Mouse (Mus musculus): ENCODE data around the gene Dnah6. TPM values are rescaled to one million over a fixed set of nuclear protein-coding genes. Genes with fewer than 3 reads are reported as not detected.

Gene Dnah6
- polyA plus RNA-seq, 1 experiment from 2014 or later = 0.06 TPM

GRCm38 (mm10) chr6:73232152-73232584, 10.7 kb upstream of the Dnah6 start:
- H3K9ac ChIP-seq (replicated peaks; ENCODE audit: low read length) = no peak overlapping the region
- no peaks in the 10 kb centered on the region for H3K27me3 ChIP-seq (ENCODE audit: insufficient read depth, low read length)
- 77% methylated on average over 12 of the region's 12 CpGs for WGBS
- no peak overlapping the region for H3K4me3 ChIP-seq (ENCODE audit: low read length)
- no peak overlapping the region for H3K4me2 ChIP-seq (replicated peaks; ENCODE audit: low read depth, low read length)
- no peaks in the 10 kb centered on the region; the same call in 1 of the 2 replicates for H3K9me3 ChIP-seq (ENCODE audit: low read length)
- H3K4me1 ChIP-seq (ENCODE audit: insufficient read depth, low read length) = peaks cover 4% of the 10 kb centered on the region; the same call in 1 of the 2 replicates
- peak; percentile 68; the same call in 1 of the 2 replicates for ATAC-seq (ENCODE audit: low FRiP score, low TSS enrichment)
- no peaks in the 10 kb centered on the region for H3K36me3 ChIP-seq (ENCODE audit: insufficient read depth, low read length)
- no peak overlapping the region for H3K27ac ChIP-seq (ENCODE audit: low read length)

GRCm38 (mm10) chr6:73228881-73229280, 7.4 kb upstream of the Dnah6 start:
- Histone ChIP-seq H3K27ac (ENCODE audit: low read length) (no peak overlapping the region), H3K4me3 (ENCODE audit: low read length) (no peak overlapping the region), H3K9ac (replicated peaks; ENCODE audit: low read length) (no peak overlapping the region), H3K27me3 (ENCODE audit: insufficient read depth, low read length) (no peaks in the 10 kb centered on the region), H3K9me3 (ENCODE audit: low read length) (no peaks in the 10 kb centered on the region), H3K36me3 (ENCODE audit: insufficient read depth, low read length) (no peaks in the 10 kb centered on the region), H3K4me2 (replicated peaks; ENCODE audit: low read depth, low read length) (no peak overlapping the region), H3K4me1 (ENCODE audit: insufficient read depth, low read length) (peaks cover 4% of the 10 kb centered on the region; the same call in 1 of the 2 replicates)
- WGBS = 70% methylated on average over 3 of the region's 3 CpGs
- ATAC-seq (ENCODE audit: low FRiP score, low TSS enrichment) = no peak

- Histone ChIP-seq H3K9ac (replicated peaks; ENCODE audit: low read length) (no peak overlapping the region), H3K4me3 (ENCODE audit: low read length) (no peak overlapping the region), H3K9me3 (ENCODE audit: low read length) (no peaks in the 10 kb centered on the region), H3K36me3 (ENCODE audit: insufficient read depth, low read length) (no peaks in the 10 kb centered on the region), H3K4me2 (replicated peaks; ENCODE audit: low read depth, low read length) (no peak overlapping the region), H3K27me3 (ENCODE audit: insufficient read depth, low read length) (no peaks in the 10 kb centered on the region), H3K4me1 (ENCODE audit: insufficient read depth, low read length) (peaks cover 4% of the 10 kb centered on the region; the same call in 1 of the 2 replicates), H3K27ac (ENCODE audit: low read length) (no peak overlapping the region)
- 34% methylated on average over 4 of the region's 4 CpGs for WGBS
- no peak for ATAC-seq (ENCODE audit: low FRiP score, low TSS enrichment)
Observed at GRCm38 (mm10) chr6:73228408-73228807, 7.0 kb upstream of the Dnah6 start.

GRCm38 (mm10) chr6:73227376-73228158, 6.1 kb upstream of the Dnah6 start:
- WGBS = 37% methylated on average over 10 of the region's 10 CpGs
- H3K4me3 ChIP-seq (ENCODE audit: low read length) = no peak overlapping the region

GRCm38 (mm10) chr6:73222841-73223526, 1.5 kb upstream of the Dnah6 start:
- Histone ChIP-seq H3K27ac (ENCODE audit: low read length) (peak overlapping the region; percentile 84), H3K27me3 (ENCODE audit: insufficient read depth, low read length) (no peaks in the 10 kb centered on the region), H3K4me1 (ENCODE audit: insufficient read depth, low read length) (peaks cover 14% of the 10 kb centered on the region), H3K36me3 (ENCODE audit: insufficient read depth, low read length) (no peaks in the 10 kb centered on the region), H3K4me3 (ENCODE audit: low read length) (peak overlapping the region; percentile 23), H3K9ac (replicated peaks; ENCODE audit: low read length) (0 out of 2 replicates have a peak overlapping the region, but pooled peaks have one; percentile 26), H3K4me2 (replicated peaks; ENCODE audit: low read depth, low read length) (peak overlapping the region; percentile 45), H3K9me3 (ENCODE audit: low read length) (no peaks in the 10 kb centered on the region)
- WGBS = 1% methylated on average over 8 of the region's 10 CpGs
- ATAC-seq (ENCODE audit: low FRiP score, low TSS enrichment) = peak; percentile 72

More at GRCm38 (mm10) chr6:73227376-73228158, 6.1 kb upstream of the Dnah6 start:
- no peaks in the 10 kb centered on the region for H3K36me3 ChIP-seq (ENCODE audit: insufficient read depth, low read length)
- ATAC-seq (ENCODE audit: low FRiP score, low TSS enrichment) = no peak
- no peaks in the 10 kb centered on the region for H3K27me3 ChIP-seq (ENCODE audit: insufficient read depth, low read length)
- H3K9ac ChIP-seq (replicated peaks; ENCODE audit: low read length) = no peak overlapping the region
- no peak overlapping the region for H3K27ac ChIP-seq (ENCODE audit: low read length)
- peaks cover 11% of the 10 kb centered on the region for H3K4me1 ChIP-seq (ENCODE audit: insufficient read depth, low read length)
- H3K4me2 ChIP-seq (replicated peaks; ENCODE audit: low read depth, low read length) = no peak overlapping the region
- no peaks in the 10 kb centered on the region for H3K9me3 ChIP-seq (ENCODE audit: low read length)

- Histone ChIP-seq H3K4me2 (replicated peaks; ENCODE audit: low read depth, low read length) (peak overlapping the region; percentile 57), H3K9ac (replicated peaks; ENCODE audit: low read length) (peak overlapping the region; percentile 29), H3K36me3 (ENCODE audit: insufficient read depth, low read length) (no peaks in the 10 kb centered on the region), H3K27ac (ENCODE audit: low read length) (peak overlapping the region; percentile 73), H3K9me3 (ENCODE audit: low read length) (no peaks in the 10 kb centered on the region), H3K4me3 (ENCODE audit: low read length) (peak overlapping the region; percentile 33), H3K4me1 (ENCODE audit: insufficient read depth, low read length) (peaks cover 14% of the 10 kb centered on the region), H3K27me3 (ENCODE audit: insufficient read depth, low read length) (no peaks in the 10 kb centered on the region)
- WGBS = 20% methylated on average over 23 of the region's 23 CpGs
- ATAC-seq (ENCODE audit: low FRiP score, low TSS enrichment) = peak; percentile 62
Observed at GRCm38 (mm10) chr6:73221958-73222735, 696 bp upstream of the Dnah6 start.

- H3K9me3 ChIP-seq (ENCODE audit: low read length) = no peaks in the 10 kb centered on the region
- no peaks in the 10 kb centered on the region for H3K4me1 ChIP-seq (ENCODE audit: insufficient read depth, low read length)
- no peak overlapping the region for H3K9ac ChIP-seq (replicated peaks; ENCODE audit: low read length)
- no peaks in the 10 kb centered on the region for H3K36me3 ChIP-seq (ENCODE audit: insufficient read depth, low read length)
- H3K27ac ChIP-seq (ENCODE audit: low read length) = no peak overlapping the region
- no peak for ATAC-seq (ENCODE audit: low FRiP score, low TSS enrichment)
- H3K4me2 ChIP-seq (replicated peaks; ENCODE audit: low read depth, low read length) = no peak overlapping the region
- no peaks in the 10 kb centered on the region for H3K27me3 ChIP-seq (ENCODE audit: insufficient read depth, low read length)
- no peak overlapping the region for H3K4me3 ChIP-seq (ENCODE audit: low read length)
Observed at GRCm38 (mm10) chr6:73211602-73212001, 9.8 kb downstream of the Dnah6 start.

- H3K27ac ChIP-seq (ENCODE audit: low read length) = no peak overlapping the region
- H3K4me2 ChIP-seq (replicated peaks; ENCODE audit: low read depth, low read length) = no peak overlapping the region
- 93% methylated on average over 3 of the region's 3 CpGs for WGBS
- no peaks in the 10 kb centered on the region for H3K36me3 ChIP-seq (ENCODE audit: insufficient read depth, low read length)
- no peak overlapping the region for H3K4me3 ChIP-seq (ENCODE audit: low read length)
- no peaks in the 10 kb centered on the region for H3K4me1 ChIP-seq (ENCODE audit: insufficient read depth, low read length)
- H3K9me3 ChIP-seq (ENCODE audit: low read length) = no peaks in the 10 kb centered on the region
- no peak overlapping the region for H3K9ac ChIP-seq (replicated peaks; ENCODE audit: low read length)
- ATAC-seq (ENCODE audit: low FRiP score, low TSS enrichment) = no peak
- no peaks in the 10 kb centered on the region for H3K27me3 ChIP-seq (ENCODE audit: insufficient read depth, low read length)
Observed at GRCm38 (mm10) chr6:73211036-73211435, 10.4 kb downstream of the Dnah6 start.

- ATAC-seq (ENCODE audit: low FRiP score, low TSS enrichment) = no peak
- no peaks in the 10 kb centered on the region for H3K36me3 ChIP-seq (ENCODE audit: insufficient read depth, low read length)
- WGBS = 78% methylated on average over 4 of the region's 4 CpGs
Observed at GRCm38 (mm10) chr6:73210445-73210972, 10.9 kb downstream of the Dnah6 start.

More at GRCm38 (mm10) chr6:73210445-73210972, 10.9 kb downstream of the Dnah6 start:
- Histone ChIP-seq H3K9ac (replicated peaks; ENCODE audit: low read length) (no peak overlapping the region), H3K27ac (ENCODE audit: low read length) (no peak overlapping the region), H3K9me3 (ENCODE audit: low read length) (no peaks in the 10 kb centered on the region), H3K4me3 (ENCODE audit: low read length) (no peak overlapping the region), H3K27me3 (ENCODE audit: insufficient read depth, low read length) (no peaks in the 10 kb centered on the region), H3K4me1 (ENCODE audit: insufficient read depth, low read length) (no peaks in the 10 kb centered on the region), H3K4me2 (replicated peaks; ENCODE audit: low read depth, low read length) (no peak overlapping the region)
